Mouse (Mus musculus) thymus, adult 2 months (tissue): ENCODE measurements at regions not wholly inside any gene's neighbourhood (a gene's known extent, or its start where the extent isn't known, plus 50 kb on each side); places are given as distances from the start of the nearest gene placed in this dataset.

Source experiments
- CTCF ChIP-seq: fragments of 200-500 bp; IDR thresholded peaks from 2 replicates; pipeline ENCODE4 v1.5.1; 2012; ENCODE audit warnings: mild to moderate bottlenecking, control low read depth, low read length, moderate library complexity, borderline replicate concordance; ENCODE audit not compliant: control insufficient read depth, poor library complexity, insufficient read depth; ENCODE audit errors: extremely low read depth
- POLR2A ChIP-seq: fragments of 200-500 bp; IDR thresholded peaks from 2 replicates; pipeline ENCODE4 v1.6.1; 2012; ENCODE audit warnings: mild to moderate bottlenecking, low read length, control low read depth, moderate library complexity; ENCODE audit not compliant: control insufficient read depth, poor library complexity, insufficient read depth; ENCODE audit errors: extremely low read depth

GRCm38 (mm10) chr7:135792918-135793317 lies 76.8 kb upstream of the Mki67 start:
- peak; percentile 87; the same call in 1 of the 2 replicates for TF ChIP-seq CTCF
- no peak for TF ChIP-seq POLR2A
